Mouse (Mus musculus) CH12F3 (cell line): ENCODE measurements around the gene Syn3.
"Not testable (repeated sequence)": the region's sequence is repeated elsewhere in the genome, so short reads cannot be mapped to it uniquely, and the experiment has no call there.

Experiments used
- in situ Hi-C: fragments of 300-500 bp; cut with MboI; formaldehyde crosslinking; loops from 2 replicates; pipeline ENCODE4 v1.14.3; 2020; ENCODE audit warnings: low sequenced_read_pairs

Syn3 gene

GRCm38 (mm10) chr10:86065661-86066060, 433.0 kb downstream of the Syn3 start:
- in situ Hi-C loops, result no loop called here

DNA sequence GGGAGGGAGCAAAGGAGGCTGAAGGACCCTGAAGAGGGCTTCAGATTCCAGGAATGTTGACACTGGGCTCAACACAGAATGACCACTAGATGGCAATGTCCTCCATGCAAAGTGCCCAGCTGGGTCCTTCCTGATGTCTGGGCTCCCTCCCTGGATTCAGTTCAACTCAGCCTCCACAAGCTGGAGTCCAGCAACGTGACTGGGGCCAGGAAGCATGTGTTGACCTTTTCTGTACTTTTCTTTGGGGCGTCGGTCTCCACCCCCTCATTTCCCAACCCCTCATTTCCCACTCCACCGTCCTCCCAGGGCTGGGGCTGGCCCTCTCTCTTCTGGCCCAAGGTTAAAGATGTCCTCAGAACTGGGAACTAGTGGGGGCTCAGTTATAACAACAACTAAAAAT, 433.8 kb downstream of the Syn3 start:
- in situ Hi-C loops, result no loop called here

DNA sequence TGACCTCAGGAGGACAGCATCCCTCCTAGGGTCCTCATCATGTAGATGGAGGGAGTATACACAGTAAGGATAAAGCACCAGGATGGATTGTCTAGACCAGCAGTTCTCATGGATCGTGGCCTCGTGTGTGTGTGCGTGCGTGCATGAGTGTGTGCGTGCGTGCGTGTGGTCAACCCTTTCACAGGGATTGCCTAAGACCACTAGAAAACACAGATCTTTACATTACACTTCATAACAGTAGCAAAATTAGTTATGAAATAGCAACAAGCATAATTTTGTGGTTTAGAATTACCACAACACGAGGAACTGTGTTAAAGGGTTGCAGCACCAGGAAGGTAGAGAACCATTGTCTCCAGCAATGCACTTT, 435.7 kb downstream of the Syn3 start:
- in situ Hi-C loops, result no loop called here

DNA sequence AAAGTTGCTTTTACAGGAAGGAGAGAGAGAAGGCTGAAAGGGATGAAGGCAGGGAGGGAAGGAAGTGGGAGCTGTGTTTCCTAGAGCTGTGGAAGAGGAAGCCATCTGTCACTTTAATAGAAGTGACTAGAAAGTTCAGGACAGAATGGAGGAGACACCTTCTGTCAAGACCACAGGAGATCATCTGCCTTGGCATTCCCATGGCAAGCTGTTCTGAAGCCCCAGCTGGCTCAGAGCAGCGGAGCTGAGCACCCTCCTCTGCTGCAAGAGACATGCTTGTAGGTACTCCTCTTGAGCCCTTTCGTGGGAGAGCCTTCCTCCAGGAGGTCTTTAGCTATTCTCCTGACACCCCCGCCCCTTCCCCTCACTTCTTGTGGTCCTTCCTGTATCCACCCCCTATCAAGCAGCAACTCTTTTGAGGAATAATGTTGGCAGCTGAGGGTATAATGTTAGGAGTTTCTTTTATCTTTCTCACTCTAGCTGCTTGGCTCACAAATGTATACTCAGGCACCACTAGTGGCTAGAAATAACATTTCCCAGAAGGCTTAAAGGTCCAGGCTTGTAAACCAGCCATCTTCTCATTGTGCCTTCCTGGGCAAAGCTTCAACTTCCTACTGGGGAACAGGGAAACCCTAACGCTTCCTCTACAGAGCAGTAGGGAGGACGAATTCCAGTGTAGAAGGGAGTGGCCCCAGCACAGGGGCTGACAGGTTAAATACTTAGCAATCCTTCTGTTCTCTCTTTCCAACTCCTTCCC, 436.3 kb downstream of the Syn3 start:
- in situ Hi-C loops, result no loop called here

DNA sequence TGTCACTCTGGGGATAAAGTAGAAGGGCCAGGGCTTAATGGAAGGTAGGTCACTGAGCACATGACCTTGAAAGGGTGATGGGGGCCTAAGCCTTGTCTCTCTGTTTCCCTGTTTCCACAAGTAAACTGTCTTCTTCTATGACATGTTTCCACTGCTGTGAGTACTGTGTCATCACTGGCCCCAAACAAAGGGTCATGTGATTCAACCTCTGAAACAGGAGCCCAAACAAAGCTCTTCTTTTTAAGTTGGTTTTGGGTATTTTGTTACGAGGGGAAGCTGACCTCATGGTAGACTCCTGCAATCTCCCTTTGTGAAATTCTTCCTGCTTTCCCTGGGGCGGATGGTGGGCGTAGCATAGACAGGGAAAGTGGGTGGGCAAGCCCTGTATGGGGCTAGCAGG, 438.4 kb downstream of the Syn3 start:
- in situ Hi-C loops, result no loop called here

- in situ Hi-C loops, result no loop called here
Measured at GRCm38 (mm10) chr10:86057712-86058111, 441.0 kb downstream of the Syn3 start.

GRCm38 (mm10) chr10:86057286-86057685, 441.4 kb downstream of the Syn3 start:
- in situ Hi-C loops, result no loop called here

GRCm38 (mm10) chr10:86056297-86056903, 442.3 kb downstream of the Syn3 start:
- in situ Hi-C loops, result no loop called here

GRCm38 (mm10) chr10:86052818-86053522, 445.7 kb downstream of the Syn3 start:
- in situ Hi-C loops, result no loop called here

DNA sequence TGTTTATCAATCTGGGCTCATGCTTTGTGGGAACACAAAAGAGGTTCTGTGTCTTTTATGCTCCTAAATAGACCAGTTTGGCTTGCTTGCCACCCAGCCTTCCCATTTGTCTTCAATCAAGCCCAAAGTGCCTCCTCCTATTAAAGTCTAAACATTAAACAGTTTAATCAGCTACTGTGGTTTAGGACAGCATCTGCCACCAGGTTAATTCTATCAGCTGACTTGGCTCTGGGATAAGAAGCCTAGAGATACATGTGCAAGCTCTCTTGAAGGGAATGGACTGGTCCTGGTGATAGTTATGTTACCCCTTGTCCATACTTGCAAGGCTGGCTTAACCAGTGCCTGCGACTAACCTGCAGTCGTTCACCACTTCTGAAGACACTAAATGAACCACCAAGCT, 448.2 kb downstream of the Syn3 start:
- in situ Hi-C loops, result no loop called here

DNA sequence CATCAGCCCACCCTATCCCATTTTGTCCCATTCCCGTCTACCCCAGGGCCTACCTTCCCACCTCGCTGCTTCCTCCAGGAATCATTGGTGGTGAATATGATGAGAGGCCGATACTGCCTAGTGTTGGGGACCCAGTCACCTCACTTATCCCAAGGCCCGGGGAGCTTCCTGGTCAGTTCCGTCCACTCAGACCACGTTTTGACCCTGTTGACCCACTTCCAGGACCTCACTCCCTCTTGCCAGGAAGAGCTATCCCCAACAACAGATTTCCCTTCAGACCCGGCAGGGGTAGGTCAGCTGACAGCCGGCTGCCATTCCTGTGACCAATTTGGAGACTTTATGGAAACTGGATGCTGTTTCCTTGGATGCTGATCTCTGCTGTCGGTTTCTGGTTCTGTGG, 450.9 kb downstream of the Syn3 start:
- in situ Hi-C loops, result no loop called here

DNA sequence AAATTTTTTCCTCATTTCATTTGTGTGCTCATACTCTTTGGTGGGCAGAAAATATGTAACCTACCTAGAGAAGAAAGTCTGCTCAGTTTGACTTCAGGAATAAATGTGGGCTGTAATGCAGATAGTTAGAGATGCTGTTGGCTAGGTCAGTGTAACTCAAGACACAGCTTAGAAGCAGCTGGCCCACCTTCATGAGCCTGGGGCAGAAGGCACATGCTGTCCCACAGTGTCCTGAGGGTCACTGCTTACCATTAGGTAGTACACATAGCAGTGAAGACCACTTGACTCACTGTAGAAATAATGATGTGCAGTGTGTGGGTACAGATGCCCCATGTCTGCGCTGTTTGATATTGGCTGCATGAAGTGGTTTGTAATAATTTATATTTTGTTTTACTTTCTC, 452.3 kb downstream of the Syn3 start:
- in situ Hi-C loops, result no loop called here

DNA sequence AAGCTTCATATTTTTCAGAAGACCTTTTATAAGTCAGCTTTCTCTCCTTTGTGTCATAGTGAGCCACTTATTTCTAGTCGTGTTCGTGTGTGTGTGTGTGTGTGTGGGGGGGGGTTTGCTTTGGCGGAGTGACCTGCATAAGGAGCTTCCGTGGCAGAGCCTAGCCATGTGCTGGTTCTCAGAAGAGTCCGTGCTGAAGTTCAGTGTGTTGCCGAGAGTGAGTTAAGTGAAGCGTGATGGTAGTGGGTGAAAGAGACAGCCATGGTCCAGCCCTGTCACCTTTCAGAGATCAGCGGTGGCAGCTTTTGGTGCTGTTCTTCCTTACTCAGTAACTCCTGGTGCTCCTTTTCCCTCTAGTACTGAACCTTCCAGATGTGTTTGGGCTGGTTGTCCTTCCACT, 454.6 kb downstream of the Syn3 start:
- in situ Hi-C loops, result no loop called here

DNA sequence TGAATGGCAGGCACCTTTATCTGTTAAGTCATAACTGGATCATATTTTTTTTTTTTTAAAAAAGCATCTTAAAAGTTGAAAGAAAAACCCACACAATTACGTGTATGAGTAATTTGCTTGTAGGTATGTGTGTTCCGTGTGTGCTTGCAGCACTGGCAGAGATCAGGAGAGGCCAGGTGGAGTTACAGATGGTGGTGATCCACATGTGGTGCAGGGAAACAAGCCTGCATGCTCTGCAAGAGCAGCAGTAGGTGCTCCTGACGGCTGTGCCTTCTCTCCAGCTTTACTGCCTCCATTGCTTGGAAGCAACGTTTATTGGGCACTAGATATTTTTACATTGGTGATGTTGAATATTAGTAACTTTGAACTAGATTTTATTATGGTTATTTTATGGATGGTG, 455.0 kb downstream of the Syn3 start:
- in situ Hi-C loops, result no loop called here

DNA sequence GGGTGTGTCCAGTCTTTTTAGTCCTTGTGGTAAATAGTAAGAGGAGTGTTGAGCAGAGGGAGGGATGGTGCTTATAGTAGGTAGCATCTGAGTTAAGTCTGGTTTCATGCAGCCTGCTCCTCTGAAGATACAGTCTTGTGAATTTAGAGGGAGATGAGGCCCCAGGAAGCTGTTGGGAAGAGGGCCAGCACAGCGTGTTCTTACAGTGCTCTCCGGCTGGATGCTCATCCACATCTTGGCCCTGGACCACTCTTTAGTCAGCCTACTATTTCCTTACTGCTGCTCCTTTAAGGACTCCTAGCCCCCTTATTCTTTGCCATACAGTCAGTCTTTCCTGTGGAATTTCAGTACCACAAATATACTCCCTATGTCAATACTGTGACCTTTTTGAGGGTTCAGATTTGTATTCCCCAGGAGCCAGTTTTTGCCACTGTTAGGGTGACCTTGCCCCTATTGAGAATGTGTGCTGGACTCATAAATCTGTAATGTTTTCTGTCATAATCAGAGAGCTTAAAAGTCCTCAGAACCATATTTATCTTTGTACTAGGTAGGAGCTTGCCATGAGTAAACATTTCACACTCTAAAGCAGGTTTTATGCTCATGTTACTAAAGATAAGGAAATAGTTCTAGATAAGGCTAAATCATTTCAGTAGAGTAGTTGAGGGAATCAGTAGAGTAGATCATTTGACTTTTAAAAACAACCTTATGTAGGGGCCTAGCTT, 464.5 kb downstream of the Syn3 start:
- in situ Hi-C loops, result no loop called here

DNA sequence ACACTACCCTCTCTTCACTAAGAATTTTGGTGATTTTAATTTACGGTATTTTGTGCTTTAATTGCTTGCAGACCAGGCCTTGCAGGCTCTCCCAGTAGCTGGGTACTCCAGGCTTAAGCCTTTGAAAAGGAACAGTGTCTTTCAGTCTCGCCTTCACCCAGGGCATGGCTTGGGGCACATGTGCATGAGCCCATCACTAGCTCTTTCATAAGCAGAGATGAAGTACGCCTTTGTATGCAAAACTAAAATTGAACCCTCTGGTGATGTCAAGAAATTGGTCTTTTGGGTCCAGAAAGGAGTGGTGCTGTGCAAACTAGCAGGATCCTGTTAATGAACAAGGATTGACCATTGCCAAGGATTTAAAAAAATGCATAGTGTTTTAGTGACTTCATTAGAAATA, 466.2 kb downstream of the Syn3 start:
- in situ Hi-C loops, result no loop called here

GRCm38 (mm10) chr10:86030743-86031142, 468.0 kb downstream of the Syn3 start:
- in situ Hi-C loops, result no loop called here

DNA sequence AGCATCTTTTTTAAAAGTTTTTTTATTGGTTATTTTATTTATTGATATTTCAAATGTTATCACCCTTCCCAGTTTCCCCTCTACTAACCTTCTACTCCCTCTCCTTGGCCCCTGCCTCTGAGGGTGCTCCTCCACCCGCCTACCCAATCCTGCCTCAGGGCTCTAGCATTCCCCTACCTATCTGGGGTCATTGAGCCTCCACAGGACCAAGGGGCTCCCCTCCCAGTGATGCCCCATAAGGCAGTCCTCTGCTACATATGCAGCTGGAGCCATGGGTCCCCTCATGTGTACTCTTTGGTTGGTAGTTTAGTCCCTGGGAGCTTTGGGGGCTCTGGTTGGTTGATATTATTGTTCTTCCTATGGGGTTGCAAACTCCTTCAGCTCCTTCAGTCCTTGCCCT, 471.9 kb downstream of the Syn3 start:
- in situ Hi-C loops, result not testable (repeated sequence)

- in situ Hi-C loops, result no loop called here
Measured at GRCm38 (mm10) chr10:86026354-86026753, 472.3 kb downstream of the Syn3 start.

- in situ Hi-C loops, result no loop called here
Measured at GRCm38 (mm10) chr10:86025906-86026305, 472.8 kb downstream of the Syn3 start.

DNA sequence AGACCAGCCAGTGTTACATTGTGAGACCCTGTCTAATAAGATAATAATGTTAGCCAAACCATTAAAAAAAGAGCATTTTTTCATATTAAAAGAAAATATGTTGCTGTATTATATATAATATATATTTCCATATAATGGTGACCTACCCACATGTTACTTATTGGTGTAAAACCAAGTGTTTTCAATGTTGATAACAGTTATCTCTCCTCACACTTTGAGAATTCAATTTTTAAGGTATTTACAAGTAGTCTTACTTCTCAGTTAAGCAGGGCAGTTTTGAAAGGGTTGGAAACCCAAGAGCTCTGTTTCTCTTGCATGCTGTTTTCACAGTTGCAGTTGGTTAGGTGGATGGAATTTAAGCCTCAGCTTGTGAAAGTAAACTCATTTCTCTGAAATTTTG, 475.5 kb downstream of the Syn3 start:
- in situ Hi-C loops, result no loop called here

GRCm38 (mm10) chr10:86022474-86022816, 476.3 kb downstream of the Syn3 start:
- in situ Hi-C loops, result no loop called here
